Mouse (Mus musculus) v-Abl transformed pro-B cells (cell line): ENCODE data around the gene 6330409D20Rik.

Experiments used
- in situ Hi-C, 2 experiments: fragments of 400-800 bp; cut with MboI; formaldehyde crosslinking; loops; one replicate each; pipeline ENCODE4 v1.15.1; 2025; ENCODE audit not compliant: unreplicated experiment in 2 of 2

Gene 6330409D20Rik

DNA sequence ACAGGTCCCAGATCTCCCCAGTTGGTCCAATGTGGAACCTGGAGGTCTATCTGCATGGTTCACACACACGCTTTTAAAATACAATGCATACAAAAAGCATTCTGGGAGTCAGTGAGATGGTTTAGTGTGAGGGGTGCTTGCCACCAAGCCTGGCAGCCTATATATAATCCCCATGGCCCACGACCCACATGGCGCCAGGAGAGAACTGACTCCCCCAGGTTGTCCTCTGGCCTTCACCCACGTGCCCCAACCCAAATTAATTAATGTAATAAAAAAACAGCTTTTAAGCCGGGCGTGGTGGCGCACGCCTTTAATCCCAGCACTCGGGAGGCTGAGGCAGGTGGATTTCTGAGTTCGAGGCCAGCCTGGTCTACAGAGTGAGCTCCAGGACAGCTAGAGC is 57.1 kb downstream of the 6330409D20Rik start:
- in situ Hi-C loops: loop anchor here in 1 of 2 experiments (25.0 kb wide), 1 partner anchor 96 kb away; the partner anchor contains the start of genes 9430097D07Rik, St6galnac4 and St6galnac6

DNA sequence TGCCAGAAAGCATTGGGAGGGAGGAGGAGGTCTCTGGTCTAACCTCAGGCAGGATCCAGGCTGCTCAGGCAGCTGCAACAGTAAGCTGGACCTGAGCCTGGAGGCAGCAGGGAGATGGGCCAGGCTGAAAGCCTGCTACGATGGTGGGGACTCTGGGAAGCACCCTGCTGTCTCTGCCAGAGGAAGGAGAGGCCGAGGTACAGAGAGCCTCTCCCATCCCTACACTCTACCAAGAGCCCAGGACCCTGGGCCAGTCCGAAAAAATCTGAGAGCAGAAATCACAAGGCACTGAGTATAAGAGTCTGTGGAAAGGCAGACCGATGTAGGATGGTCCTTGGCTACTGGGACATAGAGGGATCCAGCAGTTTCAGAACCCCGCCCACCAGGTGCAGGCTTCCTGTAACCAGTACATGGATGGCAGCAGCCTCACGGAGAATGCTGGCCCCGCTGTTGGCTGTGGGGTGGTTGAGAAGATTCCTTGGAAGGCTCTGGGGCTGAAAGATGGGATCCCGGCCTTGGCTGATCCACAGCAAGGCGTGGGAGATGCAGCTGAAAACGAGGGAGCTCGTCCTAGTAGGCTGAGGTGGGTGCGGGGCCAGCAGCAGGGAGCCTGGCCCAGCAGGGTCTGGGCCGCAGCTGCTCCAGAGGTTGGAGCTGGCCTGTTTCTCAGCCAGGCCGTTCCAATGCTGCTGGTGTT is 57.9 kb downstream of the 6330409D20Rik start:
- in situ Hi-C loops: loop anchor here in 1 of 2 experiments (25.0 kb wide), 1 partner anchor 96 kb away; the partner anchor contains the start of genes 9430097D07Rik, St6galnac4 and St6galnac6
